Mouse (Mus musculus) common myeloid progenitor, adult 5-6 weeks (primary cell): ENCODE results near the gene Gramd4. TPM values are rescaled to one million over a fixed set of nuclear protein-coding genes. Genes with fewer than 3 reads are reported as not detected.
"Not testable (repeated sequence)": the region's sequence is repeated elsewhere in the genome, so short reads cannot be mapped to it uniquely, and the experiment has no call there.

ENCODE experiments used
- ATAC-seq: replicated peaks from 2 replicates; pipeline ENCODE4 v1.8.0; 2016; ENCODE audit warnings: low read depth, mild to moderate bottlenecking, moderate TSS enrichment, inconsistent platforms; ENCODE audit not compliant: poor library complexity, severe bottlenecking
- total RNA-seq: library from RNA; stranded (forward); fragments of 200-1000, 187-1606 nt; gene quantifications from 2 replicates; pipeline ENCODE4 v1.2.3, GENCODE M21; 2017

Gramd4 gene
- total RNA-seq, 1 experiment from 2014 or later = 33.1 TPM

DNA sequence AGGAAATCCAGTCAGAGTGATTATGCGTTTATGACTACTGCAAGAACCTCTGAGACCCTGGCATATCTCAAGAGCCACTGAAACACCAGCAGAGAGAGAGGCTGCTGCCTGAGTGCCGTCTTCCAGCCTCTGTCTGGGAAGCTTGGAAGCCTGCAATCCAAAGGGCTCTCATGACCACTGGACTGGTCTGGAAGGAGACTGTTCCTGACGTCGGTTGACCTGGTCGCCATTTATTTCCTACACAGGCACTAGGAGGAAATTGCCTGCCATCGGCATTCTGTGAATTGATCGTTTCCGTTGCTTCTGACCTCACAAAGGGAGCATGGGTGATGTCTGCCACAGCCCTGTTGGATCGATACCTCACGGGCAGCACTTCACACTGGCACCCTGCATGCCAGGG, 118.7 kb downstream of the Gramd4 start:
- ATAC-seq = no peak

GRCm38 (mm10) chr15:86176771-86177702, 119.5 kb downstream of the Gramd4 start:
- ATAC-seq = no peak

DNA sequence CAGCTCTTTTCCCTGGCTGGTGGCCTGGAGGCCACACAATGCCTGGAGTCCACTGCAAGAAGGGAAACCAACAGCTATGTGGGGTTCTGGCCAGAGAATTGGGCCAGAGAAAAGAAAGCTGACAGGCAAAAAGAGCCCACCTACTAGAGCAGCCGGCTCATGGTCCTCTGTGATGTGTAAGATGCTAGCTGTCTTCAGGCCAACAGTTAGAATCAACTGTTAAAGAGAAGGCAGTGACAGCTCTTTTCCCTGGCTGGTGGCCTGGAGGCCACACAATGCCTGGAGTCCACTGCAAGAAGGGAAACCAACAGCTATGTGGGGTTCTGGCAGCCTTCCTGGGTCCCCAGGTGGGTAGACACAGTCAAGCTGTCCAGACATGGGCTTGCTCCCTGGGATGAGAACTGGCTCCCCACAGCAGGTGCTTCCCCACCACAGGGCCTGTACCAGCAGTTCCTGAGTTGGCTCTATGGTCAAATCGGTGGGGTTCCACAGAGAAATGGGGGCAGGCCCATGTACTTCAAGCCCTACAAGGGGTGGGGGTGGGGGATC, 120.3 kb downstream of the Gramd4 start:
- ATAC-seq = not testable (repeated sequence)

DNA sequence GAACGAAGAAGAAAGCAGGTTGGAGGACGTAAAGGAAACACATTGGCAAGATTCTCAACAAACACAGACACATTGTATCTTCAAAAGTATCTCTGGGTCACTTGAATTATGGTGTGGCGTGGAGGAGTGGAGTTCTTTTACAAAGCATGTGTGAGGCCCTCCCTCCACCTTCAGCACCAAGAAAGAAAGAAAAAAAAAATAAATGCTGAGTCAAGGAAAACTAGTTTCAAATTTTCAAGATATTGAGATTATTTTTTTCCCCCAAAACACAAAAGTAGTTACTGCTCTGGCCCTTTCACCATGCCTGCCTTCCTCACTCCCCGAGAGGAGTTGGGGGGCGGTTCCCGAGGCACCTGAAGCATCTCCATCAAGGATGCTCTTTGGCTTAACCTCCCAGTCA, 121.1 kb downstream of the Gramd4 start:
- no peak for ATAC-seq

DNA sequence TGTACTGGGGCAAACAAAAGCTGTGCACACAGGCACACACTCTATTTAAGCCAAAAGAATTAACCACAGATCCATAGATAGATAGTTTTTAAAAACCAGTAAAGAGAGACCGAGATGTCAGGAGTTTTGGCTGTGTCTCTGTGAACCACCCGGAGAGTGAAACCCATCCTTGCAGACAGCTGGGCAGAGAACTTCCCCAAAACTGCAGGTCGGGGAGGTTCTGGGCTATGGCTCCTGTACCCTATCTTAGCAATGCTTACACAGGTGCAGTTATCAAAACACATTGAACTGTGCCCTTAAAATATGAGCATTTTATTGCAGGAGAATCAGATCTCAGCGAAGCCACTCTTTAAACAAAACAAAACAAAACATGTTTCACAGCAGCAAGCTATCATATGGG, 122.9 kb downstream of the Gramd4 start:
- peak; percentile 22; the same call in 1 of the 2 replicates for ATAC-seq

- ATAC-seq = not testable (repeated sequence)
These were observed 123.8 kb downstream of the Gramd4 start for GRCm38 (mm10) chr15:86181321-86181720.

- ATAC-seq = peak; percentile 57
These were observed 124.5 kb downstream of the Gramd4 start for GRCm38 (mm10) chr15:86181941-86182439.

- ATAC-seq = peak; percentile 62
These were observed 125.2 kb downstream of the Gramd4 start for GRCm38 (mm10) chr15:86182646-86183045.

DNA sequence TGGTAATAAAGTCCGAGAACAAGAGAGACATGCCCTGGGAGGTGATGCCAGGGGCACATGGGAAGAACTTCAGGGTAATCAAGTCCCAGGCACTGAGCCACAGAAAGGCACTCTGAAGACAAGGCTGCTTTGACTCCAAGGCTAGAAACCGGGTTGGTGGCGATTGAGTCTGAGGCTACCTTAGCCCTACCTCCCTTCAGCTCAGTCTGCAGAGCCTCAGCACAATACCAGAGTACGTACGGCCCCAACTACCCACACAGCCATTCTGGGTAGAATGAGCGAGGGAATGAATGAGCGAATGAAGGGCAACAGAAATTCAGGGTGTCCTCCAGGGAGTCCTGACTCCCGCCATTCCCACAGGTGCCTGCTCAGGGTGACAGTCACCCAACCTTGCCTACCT, 126.0 kb downstream of the Gramd4 start:
- no peak for ATAC-seq

GRCm38 (mm10) chr15:86184071-86184470, 126.6 kb downstream of the Gramd4 start:
- no peak for ATAC-seq

- no peak for ATAC-seq
These were observed 127.6 kb downstream of the Gramd4 start for GRCm38 (mm10) chr15:86184851-86185688.

DNA sequence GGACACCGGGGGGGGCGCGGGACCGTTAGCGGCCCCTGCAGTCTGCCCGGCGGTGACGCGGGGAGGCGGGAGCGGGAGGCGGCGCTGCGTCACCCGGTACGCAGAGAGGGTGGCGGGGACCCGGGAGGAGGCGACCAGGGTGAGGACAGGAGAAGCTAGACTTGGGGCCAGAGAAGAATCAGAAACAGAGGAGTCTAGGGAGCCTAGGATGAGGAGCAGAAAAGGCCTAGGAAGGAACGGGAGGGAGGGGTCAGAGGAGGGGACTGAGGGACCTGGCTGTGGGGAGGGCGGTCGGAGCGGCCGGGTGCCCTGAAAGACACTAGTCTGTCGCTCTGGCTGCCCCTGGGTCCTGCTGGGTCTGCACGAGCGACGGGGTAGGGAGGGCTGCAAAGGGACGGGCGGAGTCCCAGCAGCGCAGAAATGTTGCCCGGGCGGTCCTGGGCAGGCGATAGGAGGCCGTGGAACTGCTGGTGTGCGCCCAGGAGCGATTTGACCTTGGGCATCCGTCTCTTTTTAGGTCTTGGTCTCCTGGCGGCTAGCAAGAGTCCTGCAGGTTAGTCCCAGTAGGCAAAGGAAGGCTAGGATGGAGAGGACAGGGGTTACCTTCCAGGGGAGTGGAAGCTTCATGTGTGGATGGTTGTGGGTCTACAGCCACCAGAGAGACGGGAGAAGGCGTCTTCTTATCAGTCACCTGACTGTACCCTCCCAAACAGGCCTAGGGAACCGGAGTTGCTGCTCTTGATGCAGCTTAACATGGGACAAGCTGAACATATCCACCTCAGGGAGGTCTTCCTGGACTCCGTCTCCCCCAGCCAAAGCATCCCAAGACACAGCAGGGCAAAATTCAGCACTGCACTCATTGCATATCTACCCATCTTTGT, 128.4 kb downstream of the Gramd4 start, which contains the start of gene Cerk:
Gene Cerk (minus strand): TSS at position 453 of the 881 bp plus-strand sequence.
- peak; percentile 51 for ATAC-seq

- no peak for ATAC-seq
These were observed 129.2 kb downstream of the Gramd4 start for GRCm38 (mm10) chr15:86186686-86187085.

Other genes with a start within 250 kb of the Gramd4 start
- 9.0 and 17.4 TPM in 2 replicates for gene Cdpf1, start 246.0 kb upstream of the Gramd4 start, total RNA-seq
- 0.05 TPM in 1 of 2 replicates, not detected in the other for gene Pkdrej, start 236.0 kb upstream of the Gramd4 start, total RNA-seq
- 1.9 and 4.5 TPM in 2 replicates for gene Ttc38, start 225.4 kb upstream of the Gramd4 start, total RNA-seq
- gene Gtse1, start 197.9 kb upstream of the Gramd4 start, total RNA-seq = 16.1 and 19.5 TPM in 2 replicates
- gene Trmu, start 178.4 kb upstream of the Gramd4 start, total RNA-seq = 30.2 and 30.9 TPM in 2 replicates
- 3.3 and 3.6 TPM in 2 replicates for gene Celsr1, start 23.9 kb upstream of the Gramd4 start, total RNA-seq
- gene Cerk, start 128.4 kb downstream of the Gramd4 start, total RNA-seq = 17.2 and 20.0 TPM in 2 replicates
- gene Tbc1d22a, start 156.8 kb downstream of the Gramd4 start, total RNA-seq = 15.7 and 21.4 TPM in 2 replicates